Mouse (Mus musculus) frontal cortex, adult (tissue): ENCODE data around the gene Cpeb2.
A peak's percentile ranks its signal among the peaks of the same experiment; 100 is the strongest.

Experiments
- ATAC-seq: cut with Nextera tagmentation; 2 replicates; pipeline ENCODE4 v1.9.2; 2017; ENCODE audit warnings: mild to moderate bottlenecking, moderate library complexity, mixed read lengths; ENCODE audit not compliant: low TSS enrichment

Cpeb2 gene

GRCm38 (mm10) chr5:43232480-43233315 is at the start of gene Cpeb2:
Cpeb2 (plus strand) TSS chr5:43233170.
- ATAC-seq: peak; percentile 64

GRCm38 (mm10) chr5:43183556-43183955 is 49.4 kb upstream of the Cpeb2 start:
- no peak for ATAC-seq

DNA sequence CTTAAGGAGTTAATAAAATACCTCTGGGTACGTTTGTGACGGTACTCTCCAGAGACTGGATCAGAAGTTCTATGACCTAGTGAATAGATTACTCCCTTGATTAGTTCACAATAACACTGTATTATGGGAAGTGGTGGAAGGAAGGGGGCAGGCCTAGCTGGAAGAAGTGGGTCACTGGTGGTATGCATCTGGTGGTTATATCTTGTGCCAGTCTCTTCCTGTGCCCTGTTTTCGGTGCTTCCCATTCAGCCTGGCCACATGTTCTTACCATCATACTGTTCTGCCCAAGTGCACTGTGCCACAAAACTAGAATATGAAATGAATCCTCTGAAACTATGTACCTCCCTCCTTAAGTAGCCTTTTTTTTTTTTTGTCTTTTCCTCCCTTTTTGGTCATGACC is 48.1 kb upstream of the Cpeb2 start:
- ATAC-seq: no peak

DNA sequence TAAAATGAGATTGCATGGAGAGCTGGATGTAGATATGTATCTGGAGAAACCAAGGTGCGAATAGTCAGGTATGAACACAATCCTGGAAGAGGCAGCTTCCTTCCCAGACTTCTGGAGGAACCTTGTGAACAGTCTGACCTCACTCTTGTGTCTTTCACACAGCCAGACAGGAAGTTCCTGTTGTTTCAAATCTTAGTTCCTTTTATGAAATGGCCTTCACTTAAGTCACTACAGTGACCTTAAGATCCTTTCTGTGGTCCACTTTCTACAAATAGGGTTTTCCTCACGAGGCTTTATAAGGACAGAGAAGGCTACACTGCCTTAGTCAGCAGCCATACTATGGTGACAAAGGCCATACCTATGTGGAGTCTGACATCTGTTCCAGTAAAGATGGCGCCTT is 47.5 kb upstream of the Cpeb2 start:
- ATAC-seq: no peak

GRCm38 (mm10) chr5:43200686-43201085 is 32.3 kb upstream of the Cpeb2 start:
- no peak for ATAC-seq

GRCm38 (mm10) chr5:43206495-43207053 is 26.4 kb upstream of the Cpeb2 start:
- no peak for ATAC-seq

DNA sequence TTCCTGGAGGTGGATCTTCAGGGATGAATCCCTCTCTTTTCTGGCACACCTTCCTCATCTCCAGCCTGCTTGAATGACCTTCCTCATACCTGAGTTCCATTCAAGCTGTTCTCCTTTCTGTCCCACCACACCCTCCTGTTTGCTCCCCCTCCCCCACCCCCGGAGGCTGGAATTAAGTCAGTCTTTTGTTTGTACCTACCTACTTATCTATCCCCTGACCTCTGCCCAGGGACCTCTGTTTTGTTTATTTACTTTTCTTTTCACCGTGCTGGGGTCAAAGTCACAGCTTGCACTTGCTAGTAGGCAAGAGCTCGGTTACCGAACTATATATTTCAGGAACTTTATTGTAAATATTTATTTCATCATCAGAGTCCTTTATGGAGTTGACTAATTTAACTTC is 15.5 kb upstream of the Cpeb2 start:
- no peak for ATAC-seq

- ATAC-seq: 0 out of 2 replicates have a peak, but pooled peaks have one; percentile 38
Measured at GRCm38 (mm10) chr5:43217987-43218846, 14.8 kb upstream of the Cpeb2 start.

- no peak for ATAC-seq
Measured at GRCm38 (mm10) chr5:43218847-43219132, 14.2 kb upstream of the Cpeb2 start.

GRCm38 (mm10) chr5:43223359-43223758 is 9.6 kb upstream of the Cpeb2 start:
- no peak for ATAC-seq

DNA sequence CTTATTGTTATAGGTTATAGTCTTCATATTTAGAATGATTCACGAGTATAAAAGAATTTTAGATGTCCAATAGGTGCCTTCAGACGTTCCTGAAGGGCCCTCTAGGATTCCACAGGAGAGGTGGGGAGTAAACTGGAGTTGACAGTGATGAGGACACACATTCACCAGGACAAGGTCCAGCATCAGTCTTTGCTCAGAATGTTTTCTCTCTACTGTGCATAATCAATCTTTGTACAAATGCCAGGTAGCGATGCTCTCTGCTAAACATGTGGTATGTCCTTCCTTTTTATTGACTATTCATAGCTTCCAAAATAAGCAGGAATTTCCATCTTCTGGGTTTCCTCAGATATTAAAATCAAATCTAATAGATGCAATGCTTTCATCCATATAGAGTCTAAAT is 8.7 kb upstream of the Cpeb2 start:
- ATAC-seq: no peak

GRCm38 (mm10) chr5:43226160-43226559 is 6.8 kb upstream of the Cpeb2 start:
- ATAC-seq: no peak

- no peak for ATAC-seq
Measured at GRCm38 (mm10) chr5:43227607-43228006, 5.4 kb upstream of the Cpeb2 start.

DNA sequence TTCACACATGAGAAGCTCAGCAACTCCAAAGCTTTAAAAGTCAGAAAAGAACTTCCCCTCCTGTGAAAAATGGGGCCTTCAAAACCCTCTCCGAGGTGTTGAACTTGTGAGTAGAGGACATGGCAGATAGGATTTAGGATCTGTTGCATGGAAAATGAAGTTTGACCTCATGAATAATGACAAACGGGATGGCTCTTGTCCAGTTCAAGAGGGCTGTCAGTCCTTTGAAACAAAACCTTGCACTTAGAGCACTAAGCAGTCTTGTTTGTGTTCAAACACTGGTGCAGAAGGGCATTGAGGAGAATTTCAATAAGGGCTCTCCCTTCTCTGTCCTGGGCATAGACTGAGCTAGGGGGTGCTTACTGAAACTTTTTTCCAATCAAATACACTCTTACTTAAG is 1.9 kb upstream of the Cpeb2 start:
- no peak for ATAC-seq

DNA sequence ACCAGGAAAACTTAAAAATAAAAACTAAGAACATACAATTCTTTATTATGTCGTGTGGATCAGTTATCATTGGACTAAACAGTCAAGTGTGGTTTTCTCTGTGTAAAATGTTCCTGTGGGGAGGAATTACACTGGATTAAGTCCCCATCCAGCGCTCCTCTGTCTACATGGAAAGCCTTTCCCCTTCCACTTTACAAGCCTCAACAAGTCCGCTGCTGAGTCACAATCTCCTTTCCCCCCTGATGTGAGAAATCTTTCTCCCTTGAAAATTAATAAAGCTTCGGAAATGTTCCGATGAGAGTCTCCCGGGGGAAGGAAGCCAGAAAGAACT is 856 bp upstream of the Cpeb2 start:
- ATAC-seq: 0 out of 2 replicates have a peak, but pooled peaks have one; percentile 0

DNA sequence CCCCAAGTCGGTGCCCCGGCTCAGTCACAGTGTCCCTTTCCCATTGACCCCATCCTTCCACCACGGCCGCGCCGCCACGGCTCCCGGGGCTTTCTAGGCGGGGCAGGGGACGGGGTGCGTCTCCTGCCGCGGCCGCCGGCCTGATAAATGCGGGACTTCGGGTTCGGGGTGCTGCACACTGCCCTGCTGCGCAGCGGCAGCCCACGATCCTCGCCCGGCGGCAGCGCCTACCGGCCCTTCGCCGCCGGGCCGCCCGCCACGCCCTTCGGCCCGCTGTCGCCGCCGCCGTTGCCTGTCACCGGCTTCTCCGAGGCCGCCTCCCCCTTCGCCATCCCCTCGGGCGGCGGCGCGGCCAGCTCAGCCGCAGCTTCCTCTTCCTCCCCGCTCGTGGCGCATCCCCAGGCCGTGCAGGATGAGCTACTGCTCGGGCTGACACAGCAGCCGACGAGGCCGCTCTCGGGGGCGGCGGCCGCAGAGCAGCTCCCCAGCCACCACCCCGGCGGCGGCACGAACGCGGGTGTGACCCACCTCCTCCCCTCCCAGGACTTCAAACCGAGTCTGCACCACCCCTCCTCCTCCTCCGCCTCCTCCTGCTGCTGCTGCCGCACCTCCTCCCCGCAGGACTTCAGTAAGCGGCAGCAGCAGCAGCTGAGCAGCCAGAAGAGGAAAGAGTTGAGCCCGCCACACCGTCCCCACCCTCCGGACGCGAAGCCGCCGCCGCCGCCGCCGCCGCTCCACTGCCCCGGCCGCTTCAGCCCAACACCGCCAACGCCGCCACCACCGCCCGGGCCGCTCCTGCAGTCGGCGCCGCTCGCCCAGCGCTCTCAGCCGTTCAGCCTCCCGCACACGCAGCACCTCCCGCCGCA is 579 bp downstream of the Cpeb2 start:
- ATAC-seq: peak; percentile 53

DNA sequence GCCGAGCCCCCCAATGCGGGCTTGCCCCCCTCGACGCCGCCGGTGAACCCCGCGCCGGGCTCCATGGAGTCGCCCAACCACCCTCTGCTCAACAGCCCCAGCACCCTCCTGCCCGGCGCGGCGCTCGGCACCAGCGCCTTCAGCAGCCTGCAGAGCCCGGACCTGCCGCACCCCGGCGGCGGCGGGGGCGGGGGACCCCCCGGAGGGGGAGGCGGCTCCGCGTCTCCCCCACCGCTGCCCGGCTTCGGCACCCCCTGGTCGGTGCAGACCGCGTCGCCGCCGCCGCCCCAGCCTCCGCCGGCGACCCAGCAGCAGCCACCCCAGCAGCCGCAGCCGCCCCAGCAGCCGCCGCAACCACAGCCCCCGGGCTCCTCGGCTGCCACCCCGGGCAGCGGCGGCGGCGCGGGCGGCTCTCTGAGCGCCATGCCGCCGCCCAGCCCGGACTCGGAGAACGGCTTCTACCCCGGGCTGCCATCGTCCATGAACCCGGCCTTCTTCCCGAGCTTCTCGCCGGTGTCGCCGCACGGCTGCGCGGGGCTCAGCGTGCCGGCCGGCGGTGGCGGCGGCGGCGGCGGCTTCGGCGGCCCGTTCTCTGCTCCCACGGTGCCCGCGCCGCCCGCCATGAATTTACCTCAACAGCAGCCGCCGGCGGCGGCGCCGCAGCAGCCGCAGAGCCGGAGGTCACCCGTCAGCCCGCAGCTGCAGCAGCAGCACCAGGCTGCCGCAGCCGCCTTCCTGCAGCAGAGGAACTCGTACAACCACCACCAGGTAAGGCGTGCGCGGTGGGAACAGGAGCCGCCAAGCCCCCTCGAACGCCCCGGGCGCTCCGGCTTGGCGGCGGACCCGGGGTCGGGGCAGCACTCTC is 1.6 kb downstream of the Cpeb2 start:
- peak; percentile 8; the same call in 1 of the 2 replicates for ATAC-seq

DNA sequence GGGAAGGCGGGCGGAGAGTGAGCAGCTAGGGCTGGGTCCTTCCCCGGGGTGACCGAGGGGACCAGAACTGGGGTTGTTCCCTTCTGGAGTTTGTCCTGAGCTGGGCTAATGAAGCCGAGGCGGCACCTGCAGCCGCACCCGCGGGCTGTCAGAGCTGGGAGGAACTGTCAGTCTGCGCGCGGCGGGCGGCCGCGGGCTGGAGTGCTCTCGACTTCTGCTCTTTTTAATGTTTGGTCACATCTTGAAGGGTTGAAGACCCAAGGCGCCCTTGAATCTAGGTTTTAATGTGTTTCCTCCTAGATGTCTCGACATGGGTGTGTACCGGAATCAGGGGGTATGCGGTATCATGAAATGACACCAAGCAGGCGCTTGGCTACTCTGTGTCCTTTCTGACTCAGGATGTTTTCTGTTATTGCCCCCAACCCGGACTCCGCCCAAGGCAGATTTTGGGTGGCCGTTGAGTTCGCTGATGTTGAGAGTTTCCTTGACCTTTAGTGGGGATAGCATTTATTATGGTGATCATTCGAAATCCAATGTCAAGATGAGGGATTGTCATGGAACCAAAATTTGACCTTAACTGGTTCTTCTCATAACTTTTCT is 2.3 kb downstream of the Cpeb2 start:
- ATAC-seq: no peak

- ATAC-seq: no peak
Measured at GRCm38 (mm10) chr5:43235997-43236396, 3.0 kb downstream of the Cpeb2 start.

- ATAC-seq: no peak
Measured at GRCm38 (mm10) chr5:43236476-43236875, 3.5 kb downstream of the Cpeb2 start.
